In the genomic region with DNA sequence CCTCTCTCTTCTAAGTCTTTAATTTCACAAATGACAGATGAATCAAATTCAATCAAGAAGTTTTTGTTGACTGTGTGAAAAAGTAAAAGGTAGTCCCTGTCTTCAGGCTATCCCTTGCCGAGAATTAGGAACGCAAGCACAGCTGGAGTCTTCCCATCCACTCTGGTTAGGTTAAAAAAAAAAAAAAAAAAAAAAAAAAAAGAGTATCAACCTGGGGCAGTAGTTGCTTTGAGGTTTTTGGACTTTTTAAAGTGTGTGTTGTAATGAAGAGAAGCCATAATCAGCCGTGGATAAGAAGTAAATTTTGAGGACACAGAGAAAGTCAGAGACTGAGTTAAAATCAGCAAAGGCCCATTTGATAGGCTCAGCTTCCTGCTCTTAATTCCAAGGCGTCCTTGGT, we compare ENCODE assay signal across 11 mouse cellular contexts. TPM values are rescaled to one million over a fixed set of nuclear protein-coding genes. Genes with fewer than 3 reads are reported as not detected.
DNase-seq lines count a peak whose midpoint lies in the region; ATAC-seq lines count a peak whose summit lies in the region.
"Had no signal": no experiment of that assay in that cellular context is flagged by ENCODE, and none has a peak within 500 bp of the region (broad histone marks: within the 10 kb centered on the region; RNA-seq: fewer than 3 reads in every experiment).

No protein-coding gene starts in this region.

- H3K4me1 ChIP-seq in forebrain, embryonic 14.5 days (ENCODE audit: control insufficient read depth, insufficient read depth, low read length), result peaks cover 7% of the 10 kb centered on the region
- H3K4me1 ChIP-seq in forebrain, embryonic 11.5 days (replicated peaks; ENCODE audit: control insufficient read depth, insufficient read depth, low read length), result 0 out of 2 replicates have a peak, but pooled peaks cover 4% of the 10 kb centered on the region
- H3K4me1 ChIP-seq in limb, embryonic 12.5 days (replicated peaks), result peaks cover 17% of the 10 kb centered on the region
- peaks cover 18% of the 10 kb centered on the region for H3K4me1 ChIP-seq in limb, embryonic 10.5 days
- H3K4me1 ChIP-seq in embryonic facial prominence, embryonic 10.5 days, result peaks cover 29% of the 10 kb centered on the region
- H3K4me1 ChIP-seq in liver, embryonic 15.5 days (replicated peaks), result peaks cover 34% of the 10 kb centered on the region

- no peak for ATAC-seq in forebrain, embryonic 14.5 days
- no peak for ATAC-seq in forebrain, embryonic 11.5 days (replicated peaks; ENCODE audit: low FRiP score)
- ATAC-seq in limb, embryonic 12.5 days (ENCODE audit: insufficient number of reproducible peaks, insufficient read depth, low FRiP score, low TSS enrichment, low read depth), result no peak
- no peak for ATAC-seq in liver, embryonic 15.5 days (ENCODE audit: insufficient read depth)

- WGBS in forebrain, embryonic 14.5 days, result 65% methylated on average over 4 of the region's 4 CpGs
- WGBS in forebrain, embryonic 11.5 days, result 66% methylated on average over 4 of the region's 4 CpGs
- WGBS in limb, embryonic 12.5 days, result 61% methylated on average over 4 of the region's 4 CpGs
- WGBS in limb, embryonic 10.5 days, result 73% methylated on average over 4 of the region's 4 CpGs
- 58% methylated on average over 4 of the region's 4 CpGs for WGBS in embryonic facial prominence, embryonic 10.5 days
- WGBS in liver, embryonic 15.5 days (ENCODE audit: insufficient replicate concordance), result 64% methylated on average over 4 of the region's 4 CpGs

- H3K4me2 ChIP-seq in forebrain, embryonic 14.5 days (ENCODE audit: low read length), result peak overlapping the region; percentile 74; the same call in 1 of the 2 replicates
- H3K4me2 ChIP-seq in forebrain, embryonic 11.5 days (ENCODE audit: low read depth, low read length, severe bottlenecking), result no peak overlapping the region; the same call in 1 of the 2 replicates
- H3K4me2 ChIP-seq in limb, embryonic 12.5 days, result peak overlapping the region; percentile 69
- H3K4me2 ChIP-seq in liver, embryonic 15.5 days, result peak overlapping the region; percentile 99

- H3K9me3 ChIP-seq in forebrain, embryonic 14.5 days (replicated peaks; ENCODE audit: control insufficient read depth, low read length), result no peaks in the 10 kb centered on the region
- H3K9me3 ChIP-seq in forebrain, embryonic 11.5 days (ENCODE audit: control insufficient read depth, low read length), result no peaks in the 10 kb centered on the region
- H3K9me3 ChIP-seq in limb, embryonic 12.5 days, result 0 out of 2 replicates have a peak, but pooled peaks cover 12% of the 10 kb centered on the region
- H3K9me3 ChIP-seq in limb, embryonic 10.5 days (replicated peaks), result 0 out of 2 replicates have a peak, but pooled peaks cover 3% of the 10 kb centered on the region
- H3K9me3 ChIP-seq in embryonic facial prominence, embryonic 10.5 days, result peaks cover 15% of the 10 kb centered on the region
- H3K9me3 ChIP-seq in liver, embryonic 15.5 days (replicated peaks), result no peaks in the 10 kb centered on the region

- no peak for DNase-seq in forebrain, embryonic 14.5 days (ENCODE audit: low spot score)
- DNase-seq in forebrain, embryonic 11.5 days (ENCODE audit: low spot score), result no peak
- no peak for DNase-seq in limb, embryonic 10.5 days (ENCODE audit: low spot score)
- no peak for DNase-seq in embryonic facial prominence, embryonic 10.5 days (ENCODE audit: low spot score)
- no peak for DNase-seq in ovary, postnatal 10 days (ENCODE audit: low spot score)
- DNase-seq in gastrocnemius, postnatal 4 days (ENCODE audit: low spot score in 2 of 2), result no peak
- DNase-seq: adrenal gland, postnatal 25 days; cerebellum, adult 2 months; kidney, postnatal 25 days had no signal

- H3K9ac ChIP-seq in forebrain, embryonic 14.5 days (ENCODE audit: low read length), result no peak overlapping the region
- no peak overlapping the region for H3K9ac ChIP-seq in forebrain, embryonic 11.5 days (ENCODE audit: low read length)
- H3K9ac ChIP-seq in limb, embryonic 12.5 days (replicated peaks), result no peak overlapping the region
- H3K9ac ChIP-seq in liver, embryonic 15.5 days, result no peak overlapping the region

- no peak overlapping the region for H3K27ac ChIP-seq in forebrain, embryonic 14.5 days (ENCODE audit: low read depth, low read length)
- H3K27ac ChIP-seq in forebrain, embryonic 11.5 days (ENCODE audit: low read depth, low read length), result no peak overlapping the region
- H3K27ac ChIP-seq in limb, embryonic 12.5 days, result no peak overlapping the region
- H3K27ac ChIP-seq in limb, embryonic 10.5 days, result no peak overlapping the region
- no peak overlapping the region for H3K27ac ChIP-seq in embryonic facial prominence, embryonic 10.5 days (replicated peaks)
- no peak overlapping the region for H3K27ac ChIP-seq in liver, embryonic 15.5 days (replicated peaks)

- H3K27me3 ChIP-seq in forebrain, embryonic 14.5 days (replicated peaks; ENCODE audit: control insufficient read depth, insufficient read depth, low read length), result no peaks in the 10 kb centered on the region
- no peaks in the 10 kb centered on the region; the same call in 1 of the 2 replicates for H3K27me3 ChIP-seq in forebrain, embryonic 11.5 days (ENCODE audit: control insufficient read depth, insufficient read depth, low read length)
- H3K27me3 ChIP-seq in limb, embryonic 12.5 days, result no peaks in the 10 kb centered on the region
- no peaks in the 10 kb centered on the region for H3K27me3 ChIP-seq in limb, embryonic 10.5 days (ENCODE audit: low read depth, poor library complexity, severe bottlenecking)
- no peaks in the 10 kb centered on the region for H3K27me3 ChIP-seq in embryonic facial prominence, embryonic 10.5 days (replicated peaks; ENCODE audit: low read depth, poor library complexity, severe bottlenecking)
- no peaks in the 10 kb centered on the region for H3K27me3 ChIP-seq in liver, embryonic 15.5 days

- no peak overlapping the region for H3K4me3 ChIP-seq in forebrain, embryonic 14.5 days (ENCODE audit: low read depth, low read length)
- H3K4me3 ChIP-seq in forebrain, embryonic 11.5 days (ENCODE audit: low read depth, low read length), result no peak overlapping the region
- H3K4me3 ChIP-seq in limb, embryonic 12.5 days (replicated peaks), result no peak overlapping the region
- no peak overlapping the region for H3K4me3 ChIP-seq in limb, embryonic 10.5 days
- H3K4me3 ChIP-seq in embryonic facial prominence, embryonic 10.5 days, result 0 out of 2 replicates have a peak overlapping the region, but pooled peaks have one; percentile 99
- H3K4me3 ChIP-seq in liver, embryonic 15.5 days (replicated peaks), result peak overlapping the region; percentile 97

- H3K36me3 ChIP-seq in forebrain, embryonic 14.5 days (ENCODE audit: control insufficient read depth, insufficient read depth, low read length), result no peaks in the 10 kb centered on the region
- no peaks in the 10 kb centered on the region for H3K36me3 ChIP-seq in forebrain, embryonic 11.5 days (ENCODE audit: control insufficient read depth, insufficient read depth, low read length)
- H3K36me3 ChIP-seq in limb, embryonic 12.5 days, result 0 out of 2 replicates have a peak, but pooled peaks cover 9% of the 10 kb centered on the region
- H3K36me3 ChIP-seq in limb, embryonic 10.5 days, result peaks cover 16% of the 10 kb centered on the region; the same call in 1 of the 2 replicates
- H3K36me3 ChIP-seq in embryonic facial prominence, embryonic 10.5 days (replicated peaks), result peaks cover 24% of the 10 kb centered on the region
- no peaks in the 10 kb centered on the region for H3K36me3 ChIP-seq in liver, embryonic 15.5 days (replicated peaks)

RNA-seq across cellular contexts. Expression of gene Gm20721, which starts 20.5 kb away (rescaled TPM):
- 5.9 and 6.3 TPM in 2 replicates for polyA plus RNA-seq in forebrain, embryonic 14.5 days (2014; fragmentation: Nextera tagmentation; extraction: Ambion mirVana)
- polyA plus RNA-seq in forebrain, embryonic 11.5 days (2014; fragmentation: Nextera tagmentation; extraction: Ambion mirVana), result 6.5 and 7.3 TPM in 2 replicates
- polyA plus RNA-seq in limb, embryonic 12.5 days (2016; fragmentation: Nextera tagmentation; extraction: Ambion mirVana), result 19.9 and 22.9 TPM in 2 replicates
- polyA plus RNA-seq in limb, embryonic 10.5 days (2016; fragmentation: Nextera tagmentation; extraction: Ambion mirVana), result 14.9 and 15.2 TPM in 2 replicates
- polyA plus RNA-seq in embryonic facial prominence, embryonic 10.5 days (2016; fragmentation: Nextera tagmentation; extraction: Ambion mirVana), result 11.9 and 14.6 TPM in 2 replicates
- polyA plus RNA-seq in liver, embryonic 15.5 days (2015; fragmentation: Nextera tagmentation; extraction: Ambion mirVana), result 49.2 and 59.3 TPM in 2 replicates
- 1 to 10 TPM; 4.8 to 6.4 TPM for total RNA-seq in gastrocnemius, postnatal 4 days (2021)

RNA-seq across cellular contexts. Expression of gene Gnas, which starts 41.9 kb away (rescaled TPM):
- polyA plus RNA-seq in forebrain, embryonic 14.5 days (2014; fragmentation: Nextera tagmentation; extraction: Ambion mirVana), result 966 and 1,076 TPM in 2 replicates
- polyA plus RNA-seq in forebrain, embryonic 11.5 days (2014; fragmentation: Nextera tagmentation; extraction: Ambion mirVana), result 1,123 and 1,194 TPM in 2 replicates
- polyA plus RNA-seq in limb, embryonic 12.5 days (2016; fragmentation: Nextera tagmentation; extraction: Ambion mirVana), result 1,822 and 1,905 TPM in 2 replicates
- polyA plus RNA-seq in limb, embryonic 10.5 days (2016; fragmentation: Nextera tagmentation; extraction: Ambion mirVana), result 1,045 and 1,269 TPM in 2 replicates
- polyA plus RNA-seq in embryonic facial prominence, embryonic 10.5 days (2016; fragmentation: Nextera tagmentation; extraction: Ambion mirVana), result 1,270 and 1,303 TPM in 2 replicates
- 323 and 336 TPM in 2 replicates for polyA plus RNA-seq in liver, embryonic 15.5 days (2015; fragmentation: Nextera tagmentation; extraction: Ambion mirVana)
- 1,000 to 10,000 TPM; 3,196 to 3,475 TPM for total RNA-seq in gastrocnemius, postnatal 4 days (2021)

Comparison
In these comparisons a context has a peak if more than half of its experiments do, and no peak if none do; other contexts are left out.
1. H3K4me3 ChIP-seq: peak in embryonic facial prominence, embryonic 10.5 days (single experiment) and liver, embryonic 15.5 days (single experiment); none in forebrain, embryonic 14.5 days (single experiment), forebrain, embryonic 11.5 days (single experiment), limb, embryonic 12.5 days (single experiment) and limb, embryonic 10.5 days (single experiment).